Mouse (Mus musculus) spleen, adult 2 months (tissue): ENCODE measurements around the gene H2-M5.

Source experiments
- CTCF ChIP-seq: fragments of 200-500 bp; IDR thresholded peaks from 2 replicates; pipeline ENCODE4 v1.5.1; 2011; ENCODE audit warnings: mild to moderate bottlenecking, inconsistent platforms; ENCODE audit not compliant: insufficient read depth, insufficient read length, insufficient replicate concordance; ENCODE audit errors: extremely low read depth
- POLR2A ChIP-seq: fragments of 200-500 bp; IDR thresholded peaks from 2 replicates; pipeline ENCODE4 v1.6.1; 2011; ENCODE audit warnings: low read depth, low read length, inconsistent platforms

GRCm38 (mm10) chr17:36989437-36989836 is at the start of gene H2-M5:
- no peak for TF ChIP-seq POLR2A
- TF ChIP-seq CTCF: no peak
